In the genomic region with DNA sequence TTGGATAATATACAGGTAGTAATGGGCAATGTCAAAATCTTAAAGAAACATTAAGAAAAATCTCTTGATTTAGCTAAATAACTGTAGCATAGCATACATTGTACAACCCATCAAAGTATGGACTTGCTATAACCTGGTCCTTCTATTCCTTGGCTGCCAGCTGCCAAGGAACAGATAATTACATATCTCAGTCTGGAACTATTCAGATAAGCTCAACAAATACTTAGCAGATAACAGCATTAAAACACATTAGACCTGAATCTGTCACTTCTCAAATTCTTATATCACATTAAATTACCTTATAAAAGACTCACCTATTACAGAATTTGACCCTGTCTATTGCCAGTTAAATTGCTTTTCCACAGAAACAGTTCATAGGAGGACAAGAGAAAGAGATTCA, we compare ENCODE assay signal across 30 mouse cellular contexts.
"Had no signal": no experiment of that assay in that cellular context is flagged by ENCODE, and none has a peak within 500 bp of the region (broad histone marks: within the 10 kb centered on the region; RNA-seq: fewer than 3 reads in every experiment).

No protein-coding gene starts in this region.

- H3K4me1 ChIP-seq: heart, embryonic 10.5 days; heart, embryonic 12.5 days; heart, embryonic 13.5 days; heart, embryonic 15.5 days; hindbrain, embryonic 12.5 days; hindbrain, embryonic 13.5 days; hindbrain, embryonic 15.5 days; intestine, embryonic 15.5 days; kidney, embryonic 15.5 days had no signal

- H3K4me3 ChIP-seq: heart, embryonic 10.5 days; heart, embryonic 12.5 days; heart, embryonic 13.5 days; heart, embryonic 15.5 days; hindbrain, embryonic 12.5 days; hindbrain, embryonic 13.5 days; hindbrain, embryonic 15.5 days; intestine, embryonic 15.5 days; kidney, embryonic 15.5 days; layer of hippocampus, adult 2 months; left cerebral cortex, adult 2 months had no signal

- H3K9me3 ChIP-seq: heart, embryonic 10.5 days; heart, embryonic 12.5 days; heart, embryonic 15.5 days; hindbrain, embryonic 12.5 days; hindbrain, embryonic 15.5 days; intestine, embryonic 15.5 days; kidney, embryonic 15.5 days had no signal

- H3K36me3 ChIP-seq: heart, embryonic 10.5 days; heart, embryonic 12.5 days; heart, embryonic 13.5 days; heart, embryonic 15.5 days; hindbrain, embryonic 12.5 days; hindbrain, embryonic 13.5 days; hindbrain, embryonic 15.5 days; intestine, embryonic 15.5 days; kidney, embryonic 15.5 days had no signal

- H3K27me3 ChIP-seq: heart, embryonic 12.5 days; heart, embryonic 13.5 days; heart, embryonic 15.5 days; hindbrain, embryonic 12.5 days; hindbrain, embryonic 13.5 days; hindbrain, embryonic 15.5 days; intestine, embryonic 15.5 days; kidney, embryonic 15.5 days had no signal

- H3K9ac ChIP-seq: heart, embryonic 12.5 days; heart, embryonic 13.5 days; heart, embryonic 15.5 days; hindbrain, embryonic 12.5 days; hindbrain, embryonic 13.5 days; hindbrain, embryonic 14.5 days; hindbrain, embryonic 15.5 days; intestine, embryonic 15.5 days; kidney, embryonic 15.5 days had no signal

- DNase-seq: heart, postnatal 10 days; heart, postnatal 14 days; heart, postnatal 36 days; heart, postnatal 4 days; kidney, adult 11 months; kidney, adult 18-20 months; kidney, adult 2 months; kidney, adult 8-10 months; kidney, adult 9 months; kidney, postnatal 10 days; kidney, postnatal 14 days; kidney, postnatal 25 days; kidney, postnatal 36 days; kidney, postnatal 4 days; layer of hippocampus, adult 9-11 months; layer of hippocampus, postnatal 36 days had no signal

- H3K27ac ChIP-seq: heart, embryonic 10.5 days; heart, embryonic 13.5 days; heart, embryonic 15.5 days; hindbrain, embryonic 12.5 days; hindbrain, embryonic 13.5 days; hindbrain, embryonic 14.5 days; hindbrain, embryonic 15.5 days; hindbrain, postnatal 0 days; intestine, embryonic 15.5 days; kidney, embryonic 15.5 days; kidney, postnatal 0 days; layer of hippocampus, adult 2 months; left cerebral cortex, adult 2 months had no signal
